Comparison of ENCODE assay signal across 26 mouse cellular contexts in genomic region chr2:25078967-25079366, GRCm38 (mm10). TPM values are rescaled to one million over a fixed set of nuclear protein-coding genes. Genes with fewer than 3 reads are reported as not detected.
DNase-seq lines count a peak whose midpoint lies in the region; ATAC-seq and TF ChIP-seq lines count a peak whose summit lies in the region.
"Had no signal": no experiment of that assay in that cellular context is flagged by ENCODE, and none has a peak within 500 bp of the region (broad histone marks: within the 10 kb centered on the region; RNA-seq: fewer than 3 reads in every experiment).

No protein-coding gene starts in this region.

- H3K4me3 ChIP-seq in lung, postnatal 0 days (ENCODE audit: low read depth, low read length): no peak overlapping the region
- no peak overlapping the region for H3K4me3 ChIP-seq in stomach, postnatal 0 days (ENCODE audit: low read depth, low read length)
- H3K4me3 ChIP-seq in cerebellum, adult 2 months (replicated peaks; ENCODE audit: insufficient read depth, low read depth, low read length): no peak overlapping the region
- H3K4me3 ChIP-seq: forebrain, embryonic 12.5 days; heart, adult 2 months; hindbrain, embryonic 15.5 days; limb, embryonic 15.5 days; neural tube, embryonic 12.5 days had no signal

- no peak overlapping the region for H3K27ac ChIP-seq in lung, postnatal 0 days (ENCODE audit: low read length)
- no peak overlapping the region for H3K27ac ChIP-seq in stomach, postnatal 0 days (replicated peaks)
- no peak overlapping the region for H3K27ac ChIP-seq in cerebellum, adult 2 months (ENCODE audit: insufficient read depth, low read length)
- H3K27ac ChIP-seq: forebrain, embryonic 12.5 days; heart, adult 2 months; hindbrain, embryonic 15.5 days; limb, embryonic 15.5 days; macrophage; neural tube, embryonic 12.5 days had no signal

- H3K4me2 ChIP-seq in lung, postnatal 0 days (replicated peaks; ENCODE audit: low read depth, low read length): no peak overlapping the region
- no peak overlapping the region for H3K4me2 ChIP-seq in stomach, postnatal 0 days (replicated peaks; ENCODE audit: low read depth)
- H3K4me2 ChIP-seq: forebrain, embryonic 12.5 days; hindbrain, embryonic 15.5 days; limb, embryonic 15.5 days; midbrain, embryonic 11.5 days; neural tube, embryonic 12.5 days had no signal

- H3K4me1 ChIP-seq in lung, postnatal 0 days (ENCODE audit: insufficient read depth, low read depth, low read length): no peaks in the 10 kb centered on the region
- no peaks in the 10 kb centered on the region for H3K4me1 ChIP-seq in stomach, postnatal 0 days (replicated peaks; ENCODE audit: control insufficient read depth, insufficient read depth)
- H3K4me1 ChIP-seq in cerebellum, adult 2 months (ENCODE audit: control insufficient read depth, insufficient read depth, low read length): no peaks in the 10 kb centered on the region
- H3K4me1 ChIP-seq: forebrain, embryonic 12.5 days; hindbrain, embryonic 15.5 days; limb, embryonic 15.5 days; neural tube, embryonic 12.5 days had no signal

- no peak for TF ChIP-seq POLR2A in cerebellum, adult 2 months (IDR thresholded peaks at IDR 0.05; ENCODE audit: borderline replicate concordance, insufficient read depth, low read length)

- no peak for DNase-seq in lung, postnatal 0 days (ENCODE audit: low spot score)
- no peak for DNase-seq in lung, postnatal 4 days
- peak; percentile 93 for DNase-seq in kidney, adult 9 months
- peak; percentile 79 to 87 for DNase-seq in kidney, postnatal 36 days
- peak; percentile 64 for DNase-seq in stomach, postnatal 0 days (ENCODE audit: low spot score)
- no peak for DNase-seq in layer of hippocampus, postnatal 25 days (ENCODE audit: extremely low spot score in 1 of 2, low spot score in 1 of 2)
- DNase-seq in cerebellum, adult 2 months: no peak
- no peak for DNase-seq in left cerebral cortex, postnatal 36 days (ENCODE audit: low spot score in 2 of 2)
- DNase-seq: B cell, adult 2 months; cerebellum, adult 8-10 months; gastrocnemius, postnatal 14 days; heart, adult 2 months; heart, postnatal 4 days; layer of hippocampus, postnatal 36 days; right cerebral cortex, postnatal 4 days; thymus, postnatal 14 days had no signal

- intact Hi-C loops in left cerebral cortex, postnatal 36 days (cut with DNase I): loop anchor here (1.0 kb wide), 1 partner anchor 24 kb away; no protein-coding TSS in a partner anchor

- H3K36me3 ChIP-seq in lung, postnatal 0 days (ENCODE audit: insufficient read depth, low read length): no peaks in the 10 kb centered on the region
- no peaks in the 10 kb centered on the region for H3K36me3 ChIP-seq in stomach, postnatal 0 days (ENCODE audit: control insufficient read depth, insufficient read depth, low read length)
- H3K36me3 ChIP-seq: forebrain, embryonic 12.5 days; hindbrain, embryonic 15.5 days; limb, embryonic 15.5 days; neural tube, embryonic 12.5 days had no signal

- H3K9me3 ChIP-seq in lung, postnatal 0 days (ENCODE audit: low read length): no peaks in the 10 kb centered on the region
- no peaks in the 10 kb centered on the region for H3K9me3 ChIP-seq in stomach, postnatal 0 days (ENCODE audit: control insufficient read depth, low read length)
- H3K9me3 ChIP-seq: forebrain, embryonic 12.5 days; hindbrain, embryonic 15.5 days; limb, embryonic 15.5 days; neural tube, embryonic 12.5 days had no signal

- H3K9ac ChIP-seq in lung, postnatal 0 days (replicated peaks; ENCODE audit: low read depth): no peak overlapping the region
- H3K9ac ChIP-seq in stomach, postnatal 0 days (ENCODE audit: low read length): no peak overlapping the region
- H3K9ac ChIP-seq: forebrain, embryonic 12.5 days; hindbrain, embryonic 15.5 days; limb, embryonic 15.5 days; neural tube, embryonic 12.5 days had no signal

- no peaks in the 10 kb centered on the region for H3K27me3 ChIP-seq in lung, postnatal 0 days (replicated peaks; ENCODE audit: insufficient read depth, low read length)
- no peaks in the 10 kb centered on the region for H3K27me3 ChIP-seq in stomach, postnatal 0 days (ENCODE audit: control insufficient read depth, insufficient read depth, low read length)
- H3K27me3 ChIP-seq in cerebellum, adult 2 months (ENCODE audit: control insufficient read depth, insufficient read depth, low read length): no peaks in the 10 kb centered on the region; the same call in 1 of the 2 replicates
- H3K27me3 ChIP-seq: forebrain, embryonic 12.5 days; hindbrain, embryonic 15.5 days; limb, embryonic 15.5 days; neural tube, embryonic 12.5 days had no signal

- TF ChIP-seq EP300 in lung, postnatal 0 days (IDR thresholded peaks at IDR 0.05): no peak
- TF ChIP-seq EP300 in stomach, postnatal 0 days (optimal IDR thresholded peaks at IDR 0.05): no peak

- no peak for TF ChIP-seq CTCF in lung, postnatal 0 days (IDR thresholded peaks at IDR 0.05)
- no peak for TF ChIP-seq CTCF in stomach, postnatal 0 days (IDR thresholded peaks at IDR 0.05; ENCODE audit: low read depth)
- no peak for TF ChIP-seq CTCF in cerebellum, adult 2 months (IDR thresholded peaks at IDR 0.05; ENCODE audit: borderline replicate concordance, insufficient read depth, low read depth, low read length)

- peak; percentile 28; the same call in 1 of the 2 replicates for ATAC-seq in lung, postnatal 0 days
- ATAC-seq in stomach, postnatal 0 days (ENCODE audit: low FRiP score, low TSS enrichment): peak; percentile 36

- WGBS in lung, postnatal 0 days: 56% methylated on average over 1 of the region's 1 CpGs
- 47% methylated on average over 1 of the region's 1 CpGs for WGBS in stomach, postnatal 0 days
- 67% methylated on average over 1 of the region's 1 CpGs for WGBS in cerebellum, adult 2 months

RNA-seq across cellular contexts. Expression of gene Entpd8, which starts 1.1 kb away (rescaled TPM):
- 3.0 and 3.4 TPM in 2 replicates for polyA plus RNA-seq in lung, postnatal 0 days (2015; fragmentation: Nextera tagmentation; extraction: Ambion mirVana)
- polyA plus RNA-seq in stomach, postnatal 0 days (2015; fragmentation: Nextera tagmentation; extraction: Ambion mirVana): 3.3 TPM in 2 replicates
- not detected for total RNA-seq in layer of hippocampus, postnatal 25 days (2021)
- polyA plus RNA-seq in cerebellum, adult 2 months (2012; rRNA removed): not detected in 2 replicates
- total RNA-seq in left cerebral cortex, postnatal 36 days (2021): not detected
- total RNA-seq: common myeloid progenitor, adult 5-6 weeks; gastrocnemius, postnatal 14 days; heart, adult 2 months; heart, postnatal 4 days; layer of hippocampus, postnatal 36 days; left cerebral cortex, postnatal 25 days had no signal
- polyA plus RNA-seq: embryonic facial prominence, embryonic 11.5 days; forebrain, embryonic 12.5 days; heart, adult 2 months; heart, embryonic 14.5 days; limb, embryonic 15.5 days; macrophage; midbrain, embryonic 11.5 days; neural tube, embryonic 12.5 days had no signal

RNA-seq across cellular contexts. Expression of gene Noxa1, which starts 16.0 kb away (rescaled TPM):
- polyA plus RNA-seq in lung, postnatal 0 days (2015; fragmentation: Nextera tagmentation; extraction: Ambion mirVana): 11.9 and 14.6 TPM in 2 replicates
- polyA plus RNA-seq in stomach, postnatal 0 days (2015; fragmentation: Nextera tagmentation; extraction: Ambion mirVana): 4.0 and 4.4 TPM in 2 replicates
- total RNA-seq in layer of hippocampus, postnatal 25 days (2021): not detected
- polyA plus RNA-seq in cerebellum, adult 2 months (2012; rRNA removed): not detected in 2 replicates
- not detected for total RNA-seq in left cerebral cortex, postnatal 36 days (2021)
- total RNA-seq: gastrocnemius, postnatal 14 days; heart, adult 2 months; heart, postnatal 4 days; layer of hippocampus, postnatal 36 days; left cerebral cortex, postnatal 25 days had no signal
- polyA plus RNA-seq: embryonic facial prominence, embryonic 11.5 days; forebrain, embryonic 12.5 days; heart, adult 2 months; heart, embryonic 14.5 days; hindbrain, embryonic 15.5 days; macrophage; midbrain, embryonic 11.5 days; neural tube, embryonic 12.5 days had no signal

RNA-seq across cellular contexts. Expression of gene Nsmf, which starts 24.8 kb away (rescaled TPM):
- 49.3 and 50.2 TPM in 2 replicates for polyA plus RNA-seq in lung, postnatal 0 days (2015; fragmentation: Nextera tagmentation; extraction: Ambion mirVana)
- polyA plus RNA-seq in stomach, postnatal 0 days (2015; fragmentation: Nextera tagmentation; extraction: Ambion mirVana): 23.5 and 30.2 TPM in 2 replicates
- 100 to 1,000 TPM; 985 to 995 TPM for total RNA-seq in layer of hippocampus, postnatal 25 days (2021)
- 203 and 244 TPM in 2 replicates for polyA plus RNA-seq in cerebellum, adult 2 months (2012; rRNA removed)
- 100 to 1,000 TPM; 458 to 503 TPM for total RNA-seq in left cerebral cortex, postnatal 36 days (2021)

Comparison
In these comparisons a context has a peak if more than half of its experiments do, and no peak if none do; other contexts are left out.
1. DNase-seq: peak in kidney, adult 9 months (single experiment), kidney, postnatal 36 days (2 of 2) and stomach, postnatal 0 days (single experiment); none in lung, postnatal 0 days (single experiment), lung, postnatal 4 days (0 of 2), layer of hippocampus, postnatal 25 days (0 of 2), cerebellum, adult 2 months (0 of 2) and left cerebral cortex, postnatal 36 days (0 of 2).